Mouse (Mus musculus): ENCODE measurements at regions not wholly inside any gene's neighbourhood (a gene's known extent, or its start where the extent isn't known, plus 50 kb on each side); places are given as distances from the start of the nearest gene placed in this dataset.

DNA sequence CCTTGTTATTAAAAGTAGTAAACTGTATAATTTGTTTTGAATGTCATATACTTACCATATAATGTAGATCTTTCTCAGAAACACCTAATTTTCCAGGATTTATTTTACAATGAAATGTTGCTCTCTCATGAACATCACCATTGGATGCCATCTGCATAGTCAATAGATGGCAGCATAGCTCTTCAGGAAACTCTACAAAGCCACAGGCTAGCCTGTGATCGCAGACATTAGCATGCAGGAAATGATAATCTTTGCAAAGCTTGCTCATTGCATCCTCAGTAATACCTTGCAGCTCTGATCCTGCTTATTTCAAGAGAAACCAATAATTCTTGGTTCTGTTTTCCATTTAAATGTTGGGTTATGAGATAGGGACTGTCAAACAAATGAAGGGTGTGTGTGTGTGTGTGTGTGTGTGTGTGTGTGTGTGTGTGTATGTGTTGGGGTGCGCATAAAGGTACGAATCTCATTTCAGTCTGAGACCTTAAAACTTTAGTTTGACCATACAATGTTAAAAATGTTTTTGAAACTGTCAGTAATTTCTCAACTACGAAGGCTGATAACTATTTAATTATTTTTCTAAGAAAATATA, 1595.1 kb upstream of the Pcdh10 start:
- peak; percentile 97 for ATAC-seq (ENCODE audit: low TSS enrichment)

DNA sequence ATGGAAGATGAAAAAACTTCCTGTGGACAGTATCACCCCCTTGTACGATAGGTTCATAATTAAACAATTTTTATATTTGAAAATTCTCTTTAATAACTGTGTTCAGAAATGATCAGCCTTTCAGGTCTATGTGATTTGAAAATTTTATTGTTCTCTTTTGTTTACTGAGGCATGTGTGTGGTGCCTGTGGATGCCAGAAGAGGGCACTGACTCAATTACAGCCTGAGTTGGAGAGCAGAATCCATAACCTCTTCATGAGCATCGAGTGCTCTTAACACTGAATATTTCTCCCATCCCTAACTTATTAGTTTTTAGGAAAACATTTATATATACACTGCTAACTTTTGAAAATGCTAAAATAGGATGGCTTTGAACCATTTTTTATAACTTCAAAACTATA, 1594.0 kb upstream of the Pcdh10 start:
- no peak for ATAC-seq (ENCODE audit: low TSS enrichment)
